Mouse (Mus musculus): ENCODE measurements at regions not wholly inside any gene's neighbourhood (a gene's known extent, or its start where the extent isn't known, plus 50 kb on each side); places are given as distances from the start of the nearest gene placed in this dataset.

- no peak for TF ChIP-seq CTCF (conservative IDR thresholded peaks at IDR 0.05; ENCODE audit: low read length)
- no peak for TF ChIP-seq NANOG (IDR thresholded peaks at IDR 0.05; ENCODE audit: borderline replicate concordance, low read length)
- no peak for TF ChIP-seq POU5F1 (IDR thresholded peaks at IDR 0.05; ENCODE audit: borderline replicate concordance, low read length)
Measured at GRCm38 (mm10) chr8:34691776-34692175, 580.2 kb upstream of the Gm10131 start.

Data from E14TG2a.4 (cell line).